Mouse (Mus musculus) liver, embryonic 16.5 days (tissue): ENCODE data around the gene Spef1. TPM values are rescaled to one million over a fixed set of nuclear protein-coding genes. Genes with fewer than 3 reads are reported as not detected.
"Not testable (repeated sequence)": the region's sequence is repeated elsewhere in the genome, so short reads cannot be mapped to it uniquely, and the experiment has no call there.

Experiments
- ATAC-seq: fragments of 200-750 bp; cut with Nextera tagmentation; 2 replicates; pipeline ENCODE4 v1.8.0; 2017; ENCODE audit warnings: low read depth, mild to moderate bottlenecking, moderate number of reproducible peaks, moderate library complexity
- H3K27ac ChIP-seq: fragments of 300-500 bp; sonication (generic); 2 replicates; pipeline ENCODE4 v1.5.1; 2014; ENCODE audit warnings: mild to moderate bottlenecking, low read length
- H3K27me3 ChIP-seq: fragments of 300-500 bp; sonication (generic); 2 replicates; pipeline ENCODE4 v1.6.1; 2014; ENCODE audit warnings: low read depth, low read length, mixed read lengths; ENCODE audit not compliant: control insufficient read depth, insufficient read depth
- H3K36me3 ChIP-seq: fragments of 300-500 bp; sonication (generic); 2 replicates; pipeline ENCODE4 v1.6.1; 2014; ENCODE audit warnings: mild to moderate bottlenecking; ENCODE audit not compliant: control insufficient read depth, insufficient read depth
- H3K4me1 ChIP-seq: fragments of 300-500 bp; sonication (generic); 2 replicates; pipeline ENCODE4 v1.6.1; 2014; ENCODE audit warnings: low read depth, low read length, mixed read lengths; ENCODE audit not compliant: control insufficient read depth
- H3K4me2 ChIP-seq: fragments of 300-500 bp; sonication (generic); 2 replicates; pipeline ENCODE4 v1.6.1; 2014; ENCODE audit warnings: low read depth, low read length, mixed read lengths
- H3K4me3 ChIP-seq: fragments of 300-500 bp; sonication (generic); 2 replicates; pipeline ENCODE4 v1.5.1; 2014; ENCODE audit warnings: low read depth, mild to moderate bottlenecking, low read length
- H3K9ac ChIP-seq: fragments of 300-500 bp; sonication (generic); 2 replicates; pipeline ENCODE4 v1.6.1; 2014; ENCODE audit warnings: low read depth, low read length
- H3K9me3 ChIP-seq: fragments of 300-500 bp; sonication (generic); replicated peaks from 2 replicates; pipeline ENCODE4 v1.6.1; 2016; ENCODE audit warnings: low read length; ENCODE audit not compliant: control insufficient read depth
- WGBS: fragments of 180-500 bp; shearing (Covaris S2); extraction: QIAGEN DNeasy Blood & Tissue Kit; methylation state at CpG from one replicate; pipeline ENCODE4 v1.1.7; 2014; ENCODE audit not compliant: insufficient replicate concordance; 5-methylcytosine and 5-hydroxymethylcytosine counted together
- polyA plus RNA-seq: library from polyadenylated mRNA; unstranded; fragments of >200 nt; fragmentation: Nextera tagmentation; extraction: Ambion mirVana; gene quantifications from 2 replicates; pipeline ENCODE4 v1.2.1, GENCODE M21; 2015

Spef1 gene
- polyA plus RNA-seq, result 1.1 and 1.2 TPM in 2 replicates

GRCm38 (mm10) chr2:131186771-131187601 is at the start of gene Spef1, which contains the start of gene Cdc25b:
Spef1 (minus strand) TSS chr2:131187282.
Cdc25b (plus strand) TSS chr2:131186949.
- Histone ChIP-seq H3K27ac (peak within 1 kb of the TSS; percentile 97), H3K9me3 (no peaks in the 10 kb centered on the region), H3K27me3 (no peaks in the 10 kb centered on the region), H3K36me3 (peaks cover 26% of the 10 kb centered on the region), H3K9ac (peak within 1 kb of the TSS; percentile 97), H3K4me3 (peak within 1 kb of the TSS; percentile 94), H3K4me2 (peak within 1 kb of the TSS; percentile 71), H3K4me1 (peaks cover 36% of the 10 kb centered on the region)
- WGBS, result under 1% methylated on average over 43 of the region's 43 CpGs
- peak; percentile 87 for ATAC-seq

GRCm38 (mm10) chr2:131234970-131235635 is 48.0 kb upstream of the Spef1 start:
- Histone ChIP-seq H3K36me3 (peaks cover 10% of the 10 kb centered on the region), H3K4me2 (peak overlapping the region; percentile 87), H3K4me1 (peaks cover 37% of the 10 kb centered on the region), H3K27me3 (no peaks in the 10 kb centered on the region), H3K27ac (peak overlapping the region; percentile 83), H3K9me3 (no peaks in the 10 kb centered on the region), H3K4me3 (peak overlapping the region; percentile 68), H3K9ac (peak overlapping the region; percentile 77)
- 35% methylated on average over 7 of the region's 7 CpGs for WGBS
- ATAC-seq, result no peak

GRCm38 (mm10) chr2:131234127-131234650 is 47.1 kb upstream of the Spef1 start:
- H3K36me3 ChIP-seq, result peaks cover 6% of the 10 kb centered on the region

GRCm38 (mm10) chr2:131233307-131234126 is 46.4 kb upstream of the Spef1 start, which contains the start of gene Mavs:
Mavs (plus strand) TSS chr2:131234063.
- Histone ChIP-seq H3K9ac (peak within 1 kb of the TSS; percentile 77), H3K36me3 (no peaks in the 10 kb centered on the region), H3K4me3 (peak within 1 kb of the TSS; percentile 68), H3K27ac (peak within 1 kb of the TSS; percentile 83), H3K9me3 (no peaks in the 10 kb centered on the region), H3K4me1 (peaks cover 37% of the 10 kb centered on the region), H3K4me2 (peak within 1 kb of the TSS; percentile 87), H3K27me3 (no peaks in the 10 kb centered on the region)
- ATAC-seq, result peak; percentile 99
- 14% methylated on average over 29 of the region's 29 CpGs for WGBS

More at GRCm38 (mm10) chr2:131234127-131234650, 47.1 kb upstream of the Spef1 start:
- no peaks in the 10 kb centered on the region for H3K9me3 ChIP-seq
- peak; percentile 30 for ATAC-seq
- H3K27me3 ChIP-seq, result no peaks in the 10 kb centered on the region
- peak overlapping the region; percentile 77 for H3K9ac ChIP-seq
- H3K4me1 ChIP-seq, result peaks cover 37% of the 10 kb centered on the region
- H3K4me2 ChIP-seq, result peak overlapping the region; percentile 87
- 8% methylated on average over 28 of the region's 28 CpGs for WGBS
- H3K27ac ChIP-seq, result peak overlapping the region; percentile 83
- H3K4me3 ChIP-seq, result peak overlapping the region; percentile 68

GRCm38 (mm10) chr2:131232558-131232957 is 45.5 kb upstream of the Spef1 start:
- H3K27me3 ChIP-seq, result no peaks in the 10 kb centered on the region
- ATAC-seq, result peak; percentile 54
- WGBS, result 77% methylated on average over 2 of the region's 2 CpGs
- H3K4me3 ChIP-seq, result no peak overlapping the region
- H3K9ac ChIP-seq, result no peak overlapping the region; the same call in 1 of the 2 replicates
- H3K4me1 ChIP-seq, result peaks cover 37% of the 10 kb centered on the region
- H3K36me3 ChIP-seq, result no peaks in the 10 kb centered on the region
- no peaks in the 10 kb centered on the region for H3K9me3 ChIP-seq
- H3K27ac ChIP-seq, result peak overlapping the region; percentile 77
- H3K4me2 ChIP-seq, result peak overlapping the region; percentile 35

GRCm38 (mm10) chr2:131227243-131227642 is 40.2 kb upstream of the Spef1 start:
- no peak overlapping the region for H3K4me3 ChIP-seq
- H3K4me1 ChIP-seq, result peaks cover 35% of the 10 kb centered on the region
- no peak for ATAC-seq
- H3K9me3 ChIP-seq, result no peaks in the 10 kb centered on the region
- no peak overlapping the region for H3K4me2 ChIP-seq
- no peaks in the 10 kb centered on the region for H3K27me3 ChIP-seq
- H3K36me3 ChIP-seq, result no peaks in the 10 kb centered on the region
- WGBS, result 49% methylated on average over 3 of the region's 3 CpGs
- H3K27ac ChIP-seq, result no peak overlapping the region
- H3K9ac ChIP-seq, result no peak overlapping the region

- not testable (repeated sequence) for ATAC-seq, H3K27ac ChIP-seq, H3K27me3 ChIP-seq, H3K4me3 ChIP-seq, H3K36me3 ChIP-seq, H3K9me3 ChIP-seq, H3K4me2 ChIP-seq, H3K9ac ChIP-seq
- peaks cover 37% of the 10 kb centered on the region for H3K4me1 ChIP-seq
- 60% methylated on average over 2 of the region's 2 CpGs for WGBS
Observed at GRCm38 (mm10) chr2:131226669-131227068, 39.6 kb upstream of the Spef1 start.

GRCm38 (mm10) chr2:131225178-131225577 is 38.1 kb upstream of the Spef1 start:
- Histone ChIP-seq H3K36me3 (no peaks in the 10 kb centered on the region), H3K9ac (no peak overlapping the region), H3K27ac (peak overlapping the region; percentile 43; the same call in 1 of the 2 replicates), H3K4me3 (no peak overlapping the region), H3K9me3 (no peaks in the 10 kb centered on the region), H3K4me1 (peaks cover 39% of the 10 kb centered on the region), H3K4me2 (no peak overlapping the region), H3K27me3 (no peaks in the 10 kb centered on the region)
- 90% methylated on average over 6 of the region's 6 CpGs for WGBS
- no peak for ATAC-seq
